Mouse (Mus musculus) mouse trophoblast stem cell (cell line): ENCODE data around the gene Krt90.

Experiments used
- in situ Hi-C, 2 experiments: fragments of 300-500 bp; cut with MseI, MboI; formaldehyde crosslinking; loops; 2 replicates in 1 of 2; 3 replicates in 1 of 2; pipeline ENCODE4 v1.15.1; 2025

The Krt90 gene

GRCm38 (mm10) chr15:101562850-101563249 is at the start of gene Krt90:
Gene Krt90 (minus strand): TSS chr15:101562950.
- in situ Hi-C loops = no loop called here

GRCm38 (mm10) chr15:101599123-101599522 is 36.4 kb upstream of the Krt90 start:
- in situ Hi-C loops = no loop called here

- in situ Hi-C loops = no loop called here
These were observed 25.5 kb upstream of the Krt90 start for GRCm38 (mm10) chr15:101588216-101588615.

- in situ Hi-C loops = no loop called here
These were observed 21.7 kb upstream of the Krt90 start for GRCm38 (mm10) chr15:101584456-101584855.

- in situ Hi-C loops = no loop called here
These were observed 20.6 kb upstream of the Krt90 start for GRCm38 (mm10) chr15:101583211-101583965.

- in situ Hi-C loops = no loop called here
These were observed 19.0 kb upstream of the Krt90 start for GRCm38 (mm10) chr15:101581701-101582100.

GRCm38 (mm10) chr15:101575506-101575905 is 12.8 kb upstream of the Krt90 start:
- in situ Hi-C loops = no loop called here

GRCm38 (mm10) chr15:101573796-101574345 is 11.1 kb upstream of the Krt90 start, which contains the start of gene Krt75:
Gene Krt75 (minus strand): TSS chr15:101573904.
- in situ Hi-C loops = no loop called here

- in situ Hi-C loops = no loop called here
These were observed 5.0 kb upstream of the Krt90 start for GRCm38 (mm10) chr15:101567780-101568179.

- in situ Hi-C loops = no loop called here
These were observed 4.6 kb downstream of the Krt90 start for GRCm38 (mm10) chr15:101558034-101558646.

- in situ Hi-C loops = no loop called here
These were observed 9.6 kb downstream of the Krt90 start for GRCm38 (mm10) chr15:101553169-101553568.

GRCm38 (mm10) chr15:101552188-101552587 is 10.6 kb downstream of the Krt90 start:
- in situ Hi-C loops = no loop called here

GRCm38 (mm10) chr15:101550567-101550966 is 12.2 kb downstream of the Krt90 start, which contains the start of gene Krt82:
Gene Krt82 (minus strand): TSS chr15:101550667.
- in situ Hi-C loops = no loop called here

GRCm38 (mm10) chr15:101544478-101544877 is 18.3 kb downstream of the Krt90 start:
- in situ Hi-C loops = no loop called here

- in situ Hi-C loops = no loop called here
These were observed 20.2 kb downstream of the Krt90 start for GRCm38 (mm10) chr15:101542543-101542942.

- in situ Hi-C loops = no loop called here
These were observed 24.2 kb downstream of the Krt90 start for GRCm38 (mm10) chr15:101538580-101538900.

GRCm38 (mm10) chr15:101537864-101538579 is 24.7 kb downstream of the Krt90 start:
- in situ Hi-C loops = no loop called here

GRCm38 (mm10) chr15:101536054-101536850 is 26.5 kb downstream of the Krt90 start:
- in situ Hi-C loops = no loop called here

GRCm38 (mm10) chr15:101532720-101533119 is 30.0 kb downstream of the Krt90 start, which contains the start of gene Krt84:
Gene Krt84 (minus strand): TSS chr15:101532820.
- in situ Hi-C loops = no loop called here

- in situ Hi-C loops = loop anchor here (5.0 to 10.0 kb wide), 3 partner anchors 250 to 542 kb away; no protein-coding TSS in a partner anchor
These were observed 40.1 kb downstream of the Krt90 start for GRCm38 (mm10) chr15:101522556-101523232.

- in situ Hi-C loops = loop anchor here (5.0 to 10.0 kb wide), 3 partner anchors 253 to 545 kb away; no protein-coding TSS in a partner anchor
These were observed 43.0 kb downstream of the Krt90 start for GRCm38 (mm10) chr15:101519792-101520191.
